Mouse (Mus musculus): Measurements from ENCODE around the gene D430041D05Rik.

DNA sequence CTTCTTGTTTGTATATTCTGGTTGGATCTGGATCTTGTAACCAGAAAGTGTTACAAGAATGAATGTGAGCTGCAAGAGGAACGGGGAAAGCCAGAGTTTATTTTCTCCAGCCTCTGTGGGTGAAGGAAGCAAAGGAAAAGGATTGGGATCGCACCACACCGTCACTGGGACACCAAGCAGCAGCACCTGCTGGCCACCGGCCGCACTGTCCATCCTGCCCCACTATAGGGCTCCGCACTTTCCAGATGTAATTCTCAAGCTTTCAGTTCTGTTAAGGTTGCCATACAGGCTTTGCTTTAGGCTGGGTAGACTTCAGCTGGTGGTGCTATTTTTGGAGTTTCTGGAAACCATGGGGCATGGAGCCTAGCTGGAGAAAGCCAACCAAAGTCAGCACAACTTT, 290.5 kb downstream of the D430041D05Rik start:
- TF ChIP-seq CTCF (IDR thresholded peaks at IDR 0.05; ENCODE audit: low read depth) (peak; percentile 58), EP300 (optimal IDR thresholded peaks at IDR 0.05) (no peak)
